Mouse (Mus musculus) neural tube, embryonic 11.5 days (tissue): ENCODE results near the gene Spata7. TPM values are rescaled to one million over a fixed set of nuclear protein-coding genes. Genes with fewer than 3 reads are reported as not detected.

Source experiments
- ATAC-seq: fragments of 200-750 bp; cut with Nextera tagmentation; 2 replicates; pipeline ENCODE4 v1.8.0; 2017; ENCODE audit warnings: moderate number of reproducible peaks, mild to moderate bottlenecking, moderate TSS enrichment, moderate library complexity; ENCODE audit not compliant: insufficient read depth, low FRiP score, low TSS enrichment
- DNase-seq: peaks from one replicate; pipeline ENCODE4 v3.0.0-alpha.2; 2015; ENCODE audit warnings: low spot score
- H3K27ac ChIP-seq: fragments of 300-500 bp; sonication (generic); 2 replicates; pipeline ENCODE4 v1.5.1; 2014; ENCODE audit warnings: low read depth, mild to moderate bottlenecking, low read length
- H3K27me3 ChIP-seq: fragments of 300-500 bp; sonication (generic); 2 replicates; pipeline ENCODE4 v1.6.1; 2014; ENCODE audit warnings: mild to moderate bottlenecking, low read length, mixed read lengths; ENCODE audit not compliant: control insufficient read depth, insufficient read depth
- H3K36me3 ChIP-seq: fragments of 300-500 bp; sonication (generic); 2 replicates; pipeline ENCODE4 v1.6.1; 2014; ENCODE audit warnings: mild to moderate bottlenecking, low read length, moderate library complexity, mixed read lengths; ENCODE audit not compliant: control insufficient read depth, insufficient read depth
- H3K4me1 ChIP-seq: fragments of 300-500 bp; sonication (generic); 2 replicates; pipeline ENCODE4 v1.6.1; 2014; ENCODE audit warnings: low read length, mixed read lengths; ENCODE audit not compliant: control insufficient read depth, insufficient read depth
- H3K4me2 ChIP-seq: fragments of 300-500 bp; sonication (generic); 2 replicates; pipeline ENCODE4 v1.6.1; 2014; ENCODE audit warnings: low read depth, mild to moderate bottlenecking, moderate library complexity
- H3K4me3 ChIP-seq: fragments of 300-500 bp; sonication (generic); 2 replicates; pipeline ENCODE4 v1.5.1; 2014; ENCODE audit warnings: low read depth, low read length
- H3K9ac ChIP-seq: fragments of 300-500 bp; sonication (generic); 2 replicates; pipeline ENCODE4 v1.6.1; 2014; ENCODE audit warnings: mild to moderate bottlenecking, low read length
- H3K9me3 ChIP-seq: fragments of 300-500 bp; sonication (generic); 2 replicates; pipeline ENCODE4 v1.6.1; 2016; ENCODE audit warnings: low read length; ENCODE audit not compliant: control insufficient read depth
- WGBS: fragments of 180-500 bp; shearing (Covaris S2); extraction: QIAGEN DNeasy Blood & Tissue Kit; methylation state at CpG from one replicate; pipeline ENCODE4 v1.1.7; 2014; 5-methylcytosine and 5-hydroxymethylcytosine counted together
- polyA plus RNA-seq: library from polyadenylated mRNA; unstranded; fragments of >200 nt; fragmentation: Nextera tagmentation; extraction: Ambion mirVana; gene quantifications from 2 replicates; pipeline ENCODE4 v1.2.1, GENCODE M21; 2014

Spata7 gene
- 19.5 and 24.1 TPM in 2 replicates for polyA plus RNA-seq

GRCm38 (mm10) chr12:98627392-98628259 lies at the start of gene Spata7:
TSS of gene Spata7 (plus strand) at chr12:98628157.
- peak; percentile 94 for ATAC-seq
- H3K4me3 ChIP-seq, result peak within 1 kb of the TSS; percentile 72
- peak within 1 kb of the TSS; percentile 62 for H3K4me2 ChIP-seq
- H3K27ac ChIP-seq, result peak within 1 kb of the TSS; percentile 60
- DNase-seq, result peak; percentile 90
- H3K36me3 ChIP-seq, result no peaks in the 10 kb centered on the region
- 5% methylated on average over 32 of the region's 32 CpGs for WGBS
- no peaks in the 10 kb centered on the region for H3K27me3 ChIP-seq
- H3K4me1 ChIP-seq, result no peaks in the 10 kb centered on the region
- peak within 1 kb of the TSS; percentile 71 for H3K9ac ChIP-seq
- H3K9me3 ChIP-seq, result no peaks in the 10 kb centered on the region

GRCm38 (mm10) chr12:98585302-98585701 lies 42.7 kb upstream of the Spata7 start:
- H3K9ac ChIP-seq, result no peak overlapping the region
- H3K4me1 ChIP-seq, result no peaks in the 10 kb centered on the region
- no peak overlapping the region for H3K27ac ChIP-seq
- H3K27me3 ChIP-seq, result no peaks in the 10 kb centered on the region
- no peaks in the 10 kb centered on the region for H3K9me3 ChIP-seq
- no peak overlapping the region for H3K4me3 ChIP-seq
- no peak for DNase-seq
- WGBS, result 43% methylated on average over 3 of the region's 3 CpGs
- no peak overlapping the region for H3K4me2 ChIP-seq
- H3K36me3 ChIP-seq, result no peaks in the 10 kb centered on the region
- no peak for ATAC-seq

DNA sequence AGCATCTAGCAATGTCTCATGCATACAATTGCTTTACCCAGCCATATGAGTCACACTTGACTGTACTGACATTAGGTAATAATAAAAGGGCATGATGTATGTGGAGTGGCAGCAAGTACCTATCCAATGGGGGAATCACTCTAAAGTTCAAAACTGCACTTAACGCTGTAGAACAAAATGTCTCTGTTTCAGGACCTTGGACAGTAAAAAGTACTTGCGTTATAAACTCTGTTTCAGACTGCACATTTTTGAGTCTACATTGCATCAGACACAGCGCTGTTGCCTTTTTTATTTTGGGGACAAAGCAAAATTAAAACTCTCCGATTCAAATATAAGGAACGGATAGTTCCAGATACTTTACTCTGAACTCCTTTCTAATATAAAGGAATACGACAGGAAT lies 39.4 kb upstream of the Spata7 start:
- 75% methylated on average over 6 of the region's 6 CpGs for WGBS
- no peak overlapping the region for H3K4me2 ChIP-seq
- H3K27me3 ChIP-seq, result no peaks in the 10 kb centered on the region
- no peak overlapping the region for H3K27ac ChIP-seq
- ATAC-seq (no peak), DNase-seq (no peak)
- H3K9me3 ChIP-seq, result no peaks in the 10 kb centered on the region
- no peak overlapping the region for H3K9ac ChIP-seq
- H3K4me3 ChIP-seq, result no peak overlapping the region
- H3K4me1 ChIP-seq, result no peaks in the 10 kb centered on the region
- H3K36me3 ChIP-seq, result no peaks in the 10 kb centered on the region

- H3K9ac ChIP-seq, result no peak overlapping the region
- no peaks in the 10 kb centered on the region for H3K36me3 ChIP-seq
- H3K27me3 ChIP-seq, result no peaks in the 10 kb centered on the region
- no peak overlapping the region for H3K4me3 ChIP-seq
- no peak for DNase-seq
- H3K9me3 ChIP-seq, result no peaks in the 10 kb centered on the region
- H3K27ac ChIP-seq, result no peak overlapping the region
- no peaks in the 10 kb centered on the region for H3K4me1 ChIP-seq
- H3K4me2 ChIP-seq, result no peak overlapping the region
- WGBS, result 98% methylated on average over 2 of the region's 2 CpGs
- ATAC-seq, result no peak
Measured at GRCm38 (mm10) chr12:98591016-98591415, 36.9 kb upstream of the Spata7 start.

DNA sequence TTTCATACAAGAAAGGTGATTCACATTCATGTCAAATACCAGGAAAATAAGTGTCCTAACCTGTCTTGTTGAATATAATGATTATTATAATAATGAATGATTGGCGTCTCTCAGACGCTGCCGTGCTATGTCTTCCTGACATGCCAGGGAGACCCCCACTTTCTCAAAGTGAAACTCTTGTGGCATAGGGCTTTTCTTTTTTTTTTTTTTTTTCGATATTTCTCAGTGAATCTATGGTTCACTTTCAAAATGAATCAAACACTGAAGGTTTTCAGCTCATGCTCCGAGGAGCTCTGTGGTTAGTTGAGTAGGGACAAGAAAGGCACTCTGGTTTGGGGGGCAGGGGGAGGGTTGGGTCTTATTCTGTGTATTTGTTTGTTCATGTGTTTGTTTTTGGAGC lies 27.1 kb upstream of the Spata7 start:
- Histone ChIP-seq H3K27me3 (no peaks in the 10 kb centered on the region), H3K36me3 (no peaks in the 10 kb centered on the region), H3K27ac (no peak overlapping the region), H3K9ac (no peak overlapping the region), H3K9me3 (no peaks in the 10 kb centered on the region; the same call in 1 of the 2 replicates), H3K4me1 (no peaks in the 10 kb centered on the region), H3K4me2 (no peak overlapping the region), H3K4me3 (no peak overlapping the region)
- no peak for ATAC-seq
- WGBS, result 95% methylated on average over 5 of the region's 5 CpGs
- no peak for DNase-seq

GRCm38 (mm10) chr12:98602114-98602513 lies 25.8 kb upstream of the Spata7 start:
- H3K27ac ChIP-seq, result no peak overlapping the region
- H3K9me3 ChIP-seq, result no peaks in the 10 kb centered on the region; the same call in 1 of the 2 replicates
- H3K36me3 ChIP-seq, result no peaks in the 10 kb centered on the region
- DNase-seq (no peak), ATAC-seq (no peak)
- no peak overlapping the region for H3K4me2 ChIP-seq
- H3K27me3 ChIP-seq, result no peaks in the 10 kb centered on the region
- no peak overlapping the region for H3K4me3 ChIP-seq
- WGBS, result 72% methylated on average over 6 of the region's 6 CpGs
- no peak overlapping the region for H3K9ac ChIP-seq
- no peaks in the 10 kb centered on the region for H3K4me1 ChIP-seq

- no peak for ATAC-seq
Measured at GRCm38 (mm10) chr12:98605264-98605663, 22.7 kb upstream of the Spata7 start.

GRCm38 (mm10) chr12:98606595-98607290 lies 21.2 kb upstream of the Spata7 start:
- Histone ChIP-seq H3K36me3 (no peaks in the 10 kb centered on the region), H3K9ac (no peak overlapping the region), H3K27ac (no peak overlapping the region), H3K4me1 (no peaks in the 10 kb centered on the region), H3K9me3 (no peaks in the 10 kb centered on the region), H3K4me3 (no peak overlapping the region), H3K4me2 (no peak overlapping the region), H3K27me3 (no peaks in the 10 kb centered on the region)
- DNase-seq (no peak), ATAC-seq (no peak)
- 68% methylated on average over 5 of the region's 5 CpGs for WGBS

More at GRCm38 (mm10) chr12:98605264-98605663, 22.7 kb upstream of the Spata7 start:
- no peaks in the 10 kb centered on the region for H3K9me3 ChIP-seq
- H3K36me3 ChIP-seq, result no peaks in the 10 kb centered on the region
- no peaks in the 10 kb centered on the region for H3K4me1 ChIP-seq
- no peak overlapping the region for H3K4me3 ChIP-seq
- no peak for DNase-seq
- H3K9ac ChIP-seq, result no peak overlapping the region
- H3K27ac ChIP-seq, result no peak overlapping the region
- 81% methylated on average over 1 of the region's 1 CpGs for WGBS
- H3K27me3 ChIP-seq, result no peaks in the 10 kb centered on the region
- no peak overlapping the region for H3K4me2 ChIP-seq
